Mouse (Mus musculus): ENCODE results near the gene Fars2. TPM values are rescaled to one million over a fixed set of nuclear protein-coding genes. Genes with fewer than 3 reads are reported as not detected.

Gene Fars2
- total RNA-seq (2021), result 10 to 100 TPM; 33.7 to 42.4 TPM
- long read RNA-seq, experiment 1, transcript Fars2-201 (7 exons, 2,125 nt), result major isoform, 26 of 29 reads
- long read RNA-seq, experiment 1, partial matches to known transcripts, result 0 of 29 reads
- long read RNA-seq, experiment 1, other reads (novel, unspliced or antisense), result 2 of 29 reads
- long read RNA-seq, experiment 2, transcript Fars2-201 (7 exons, 2,125 nt), result major isoform, 26 of 34 reads
- long read RNA-seq, experiment 2, partial matches to known transcripts, result 1 of 34 reads
- long read RNA-seq, experiment 2, other reads (novel, unspliced or antisense), result 4 of 34 reads

DNA sequence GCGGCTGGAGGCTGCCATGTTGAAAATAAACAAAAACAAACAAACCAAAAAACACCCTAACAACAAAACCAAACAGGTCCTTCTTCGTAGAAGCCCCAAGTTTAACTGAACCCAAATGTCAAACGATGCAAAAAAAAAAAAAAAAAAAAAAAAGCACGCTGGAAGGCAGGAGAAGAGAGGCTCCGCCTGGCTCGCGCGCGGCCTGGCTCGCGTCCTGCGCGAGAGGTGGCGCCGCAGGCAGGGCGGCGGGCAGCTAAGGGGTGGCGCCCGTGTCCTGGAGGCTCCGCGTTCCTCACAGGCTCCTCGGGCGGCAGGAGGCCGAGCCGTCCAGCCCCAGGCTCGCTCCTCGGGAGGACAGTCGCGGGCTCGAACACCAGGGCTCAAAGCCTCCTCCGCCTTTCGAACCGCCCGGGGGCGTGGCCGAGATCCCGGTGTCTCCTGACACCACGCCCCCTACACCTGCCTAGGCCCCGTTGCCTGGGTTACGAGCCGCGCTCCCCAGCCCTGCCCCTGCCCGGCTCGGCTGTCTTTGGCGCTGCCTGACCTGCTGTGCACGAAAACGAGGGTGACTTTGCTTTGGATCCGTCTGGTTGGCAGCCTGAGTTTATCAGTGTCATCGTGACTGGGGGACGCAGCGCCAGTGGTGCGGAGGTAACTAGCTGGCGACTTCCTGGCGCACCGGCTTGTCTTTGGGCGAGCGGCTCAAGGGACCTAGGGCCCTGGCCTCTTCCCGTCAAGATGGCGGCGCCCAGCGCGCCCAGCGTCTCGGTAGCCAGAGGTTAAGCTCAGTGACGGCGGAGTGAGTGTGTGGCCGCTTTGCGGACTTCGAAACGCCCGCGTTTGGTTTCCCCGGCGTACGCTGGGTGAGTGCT lies at the start of gene Fars2, which contains the start of gene Lyrm4:
TSS of gene Fars2 (plus strand) at position 270 of the 872 bp plus-strand sequence.
TSS of gene Lyrm4 (minus strand) at position 384 of the 872 bp plus-strand sequence.
- peak; percentile 93 to 95 for DNase-seq (ENCODE audit: low spot score in 2 of 2)
- Histone ChIP-seq H3K27ac (peak within 1 kb of the TSS; percentile 99), H3K4me3 (peak within 1 kb of the TSS; percentile 90)
- TF ChIP-seq CTCF (conservative IDR thresholded peaks at IDR 0.05), result peak; percentile 33

DNA sequence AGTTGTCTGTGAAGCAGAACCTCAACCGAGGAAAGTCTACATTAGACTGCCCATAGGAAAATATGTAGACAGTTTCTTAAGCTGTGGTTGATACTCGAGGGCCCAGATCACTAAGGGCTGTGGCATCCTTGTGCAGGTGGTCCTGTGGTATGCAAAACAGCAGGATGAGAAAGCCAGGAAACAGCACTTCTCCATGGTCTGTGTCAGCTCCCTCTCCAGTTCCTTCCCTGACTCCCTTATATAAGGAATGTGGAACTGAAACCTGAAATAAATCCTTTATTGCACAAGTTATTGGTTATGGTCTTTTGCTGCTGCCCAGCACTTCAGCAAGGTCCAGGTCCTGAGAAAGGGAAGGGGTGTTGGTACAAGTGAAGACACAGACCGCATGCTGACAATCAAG lies 42.7 kb upstream of the Fars2 start:
- TF ChIP-seq CTCF (conservative IDR thresholded peaks at IDR 0.05), result no peak
- no peak overlapping the region for H3K27ac ChIP-seq
- no peak overlapping the region for H3K4me3 ChIP-seq
- DNase-seq (ENCODE audit: low spot score in 2 of 2), result no peak

DNA sequence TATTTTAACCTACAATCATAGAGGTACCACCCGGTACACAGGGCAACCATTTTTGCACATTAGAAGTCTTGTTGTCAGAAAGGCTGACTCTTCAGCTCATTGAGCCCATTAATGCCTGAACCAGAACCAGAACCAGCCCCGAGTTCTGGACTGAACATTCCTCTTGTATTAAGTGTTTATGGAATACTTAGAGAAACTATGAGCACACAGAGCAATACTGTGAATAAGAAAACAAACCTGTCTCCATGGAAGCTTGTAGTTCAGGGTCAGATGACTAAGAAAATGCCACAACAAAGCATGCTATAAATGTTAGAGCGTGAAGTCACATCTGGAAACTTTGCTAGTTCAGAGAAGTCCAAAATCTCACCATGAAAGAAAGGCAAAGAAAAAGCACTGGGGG lies 35.6 kb upstream of the Fars2 start:
- Histone ChIP-seq H3K4me3 (no peak overlapping the region), H3K27ac (no peak overlapping the region)
- TF ChIP-seq CTCF (conservative IDR thresholded peaks at IDR 0.05), result no peak
- DNase-seq (ENCODE audit: low spot score in 2 of 2), result no peak

DNA sequence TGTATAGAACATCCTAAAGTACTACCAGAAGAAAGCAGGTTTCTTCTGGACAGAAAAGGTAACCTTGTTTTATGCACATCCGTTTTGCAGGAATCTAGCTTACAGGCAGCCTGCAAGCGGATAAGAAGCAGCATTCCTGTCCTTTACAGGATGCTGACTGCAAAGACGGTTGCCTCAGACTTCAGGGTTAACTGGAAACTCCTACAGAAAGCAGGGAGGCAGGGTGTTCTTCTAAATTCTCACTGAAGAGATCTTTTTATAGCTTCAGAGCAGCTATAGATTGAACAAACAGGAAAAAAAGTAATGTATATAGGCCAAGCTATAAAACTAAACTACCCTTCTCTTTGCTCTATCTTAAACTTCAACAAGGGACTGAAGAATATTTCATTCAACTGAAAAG lies 32.5 kb upstream of the Fars2 start:
- no peak for TF ChIP-seq CTCF (conservative IDR thresholded peaks at IDR 0.05)
- DNase-seq (ENCODE audit: low spot score in 2 of 2), result no peak
- no peak overlapping the region for H3K4me3 ChIP-seq
- H3K27ac ChIP-seq, result no peak overlapping the region

DNA sequence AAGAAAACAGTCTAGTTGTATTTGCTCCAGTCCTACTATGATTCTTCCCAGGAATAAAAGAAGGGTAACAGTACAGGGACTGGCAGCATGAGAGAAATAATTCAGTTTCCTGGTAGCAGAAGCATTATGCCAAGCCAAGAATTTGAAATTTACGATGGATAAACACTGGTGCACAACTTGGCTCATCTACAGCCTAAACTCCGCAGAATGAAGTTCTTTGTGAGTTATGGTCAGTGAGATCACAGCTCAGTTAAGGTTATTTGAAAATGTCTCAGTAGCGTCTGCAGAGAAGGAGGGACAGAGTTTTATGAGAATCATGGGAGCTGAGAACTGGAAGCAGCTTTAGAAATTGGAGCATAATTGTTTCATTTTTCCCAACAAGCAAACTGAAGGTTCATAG lies 31.2 kb upstream of the Fars2 start:
- H3K27ac ChIP-seq, result no peak overlapping the region
- DNase-seq (ENCODE audit: low spot score in 2 of 2), result no peak
- no peak overlapping the region for H3K4me3 ChIP-seq
- no peak for TF ChIP-seq CTCF (conservative IDR thresholded peaks at IDR 0.05)

DNA sequence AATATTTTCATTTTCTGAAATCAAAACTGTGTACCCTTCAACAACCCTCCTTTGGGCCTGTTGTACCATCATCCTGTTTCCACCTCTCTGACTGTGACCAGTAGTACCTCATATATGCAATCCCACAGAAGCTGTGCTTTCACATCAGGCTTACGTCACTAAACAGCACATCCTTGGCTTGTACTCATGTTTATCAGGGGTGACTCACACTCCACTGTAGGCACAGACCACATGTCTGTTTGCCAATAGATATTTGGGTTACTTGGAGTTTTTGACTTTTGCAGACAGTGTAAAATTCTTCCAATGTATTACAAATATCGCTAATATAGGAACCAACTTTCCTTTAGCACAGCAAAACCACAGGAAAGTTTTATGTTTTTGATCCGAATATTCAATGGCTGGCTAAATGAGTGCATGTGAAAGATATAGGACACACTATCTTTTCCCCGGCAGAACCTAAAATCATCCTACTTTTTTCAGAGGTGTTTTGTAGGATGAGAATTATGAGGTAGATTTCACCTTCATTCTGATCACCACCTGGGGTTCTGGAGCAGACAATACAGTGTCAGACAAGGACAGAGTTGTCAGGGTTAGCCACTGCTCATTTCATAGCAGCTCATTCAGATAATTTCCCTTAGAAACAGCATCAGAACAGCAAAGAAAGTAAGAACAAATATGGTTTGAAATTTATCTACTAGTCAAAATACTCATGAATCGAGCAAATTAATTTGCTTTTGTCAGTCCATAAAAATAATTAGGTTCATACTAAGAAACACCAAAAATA lies 30.4 kb upstream of the Fars2 start:
- Histone ChIP-seq H3K27ac (no peak overlapping the region), H3K4me3 (no peak overlapping the region)
- TF ChIP-seq CTCF (conservative IDR thresholded peaks at IDR 0.05), result no peak
- DNase-seq (ENCODE audit: low spot score in 2 of 2), result peak in 1 of 2 experiments; percentile 8

DNA sequence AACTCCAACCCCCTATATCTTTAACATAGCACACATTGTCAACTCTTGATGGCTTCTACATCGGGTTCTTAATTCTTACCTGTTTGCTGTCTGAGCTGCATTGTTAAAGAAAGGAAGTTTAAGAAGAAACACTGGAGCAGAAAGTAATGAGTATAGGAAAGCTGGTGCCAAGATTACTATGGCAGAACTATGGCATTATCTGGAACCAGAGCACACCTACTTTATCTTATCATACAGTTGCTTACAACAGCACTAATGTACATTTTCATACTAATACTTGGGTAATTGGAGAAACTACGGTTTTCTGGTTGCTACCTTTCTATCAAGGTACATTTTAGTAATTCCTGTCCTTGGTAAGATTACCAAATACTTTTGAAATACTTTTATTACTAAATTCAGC lies 29.8 kb upstream of the Fars2 start:
- no peak overlapping the region for H3K4me3 ChIP-seq
- TF ChIP-seq CTCF (conservative IDR thresholded peaks at IDR 0.05), result no peak
- no peak for DNase-seq (ENCODE audit: low spot score in 2 of 2)
- H3K27ac ChIP-seq, result no peak overlapping the region

DNA sequence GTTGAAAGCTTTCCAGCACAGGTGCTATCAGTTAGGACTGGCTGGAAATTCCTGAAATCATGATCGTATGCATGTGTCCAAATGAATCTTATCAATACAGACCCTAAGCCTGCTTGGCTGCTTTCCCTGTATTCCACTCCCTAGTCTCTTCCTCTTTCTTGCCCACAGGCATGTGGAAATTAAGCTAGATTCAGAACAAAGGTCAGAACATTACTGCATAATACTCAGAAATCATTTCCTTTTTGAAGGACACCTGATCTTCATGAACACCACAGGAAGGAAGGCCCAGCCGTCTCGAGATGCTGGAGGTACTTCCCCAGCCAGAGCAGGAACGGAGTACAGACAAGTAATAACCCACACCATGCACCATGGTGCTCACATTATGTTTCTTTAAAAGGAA lies 29.0 kb upstream of the Fars2 start:
- no peak for DNase-seq (ENCODE audit: low spot score in 2 of 2)
- Histone ChIP-seq H3K27ac (no peak overlapping the region), H3K4me3 (no peak overlapping the region)
- TF ChIP-seq CTCF (conservative IDR thresholded peaks at IDR 0.05), result no peak

- TF ChIP-seq CTCF (conservative IDR thresholded peaks at IDR 0.05), result no peak
- Histone ChIP-seq H3K27ac (no peak overlapping the region), H3K4me3 (no peak overlapping the region)
- DNase-seq (ENCODE audit: low spot score in 2 of 2), result no peak
These were observed 20.4 kb upstream of the Fars2 start for GRCm38 (mm10) chr13:36096684-36097383.

DNA sequence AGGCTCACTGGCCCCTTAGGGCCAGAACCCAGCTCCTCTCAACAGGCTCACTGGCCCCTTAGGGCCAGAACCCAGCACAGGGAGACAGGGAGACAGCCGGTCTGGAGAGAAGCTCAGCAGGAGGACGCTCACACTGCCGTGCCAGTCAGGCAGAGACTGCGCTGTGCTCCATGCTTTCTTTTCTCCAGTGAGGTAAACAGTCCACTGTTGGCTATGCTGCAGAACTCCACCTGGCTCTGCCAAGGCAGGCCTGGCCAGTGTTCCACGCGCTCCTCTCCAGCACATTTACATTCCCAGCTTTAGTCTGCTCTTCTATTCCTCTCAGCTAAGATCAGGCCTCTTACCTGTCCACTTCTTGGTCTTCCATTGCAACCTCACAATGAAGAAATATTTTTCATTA lies 11.6 kb upstream of the Fars2 start:
- no peak for TF ChIP-seq CTCF (conservative IDR thresholded peaks at IDR 0.05)
- H3K4me3 ChIP-seq, result no peak overlapping the region
- no peak for DNase-seq (ENCODE audit: low spot score in 2 of 2)

DNA sequence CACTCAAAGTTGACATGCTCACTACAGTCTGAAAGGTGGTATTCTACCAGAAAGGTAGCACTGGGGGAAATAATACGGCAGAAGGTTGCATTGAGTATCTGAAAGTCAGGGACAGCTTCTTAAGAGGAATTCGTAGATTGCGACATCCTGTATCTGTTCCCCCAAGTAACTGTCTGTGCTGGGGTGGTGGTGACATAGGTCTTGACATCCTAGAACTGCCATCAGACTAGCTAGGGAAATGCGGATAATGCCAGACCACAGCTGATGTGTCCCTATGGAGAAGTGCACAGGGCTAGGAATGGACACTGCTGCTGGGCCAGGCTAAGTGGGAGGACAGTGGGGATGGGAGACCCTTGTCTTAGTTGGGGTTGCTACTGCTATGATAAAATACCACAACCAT lies 8.7 kb upstream of the Fars2 start:
- Histone ChIP-seq H3K4me3 (no peak overlapping the region), H3K27ac (no peak overlapping the region)
- no peak for DNase-seq (ENCODE audit: low spot score in 2 of 2)
- TF ChIP-seq CTCF (conservative IDR thresholded peaks at IDR 0.05), result no peak

More for the DNA sequence above, 11.6 kb upstream of the Fars2 start:
- H3K27ac ChIP-seq, result no peak overlapping the region

DNA sequence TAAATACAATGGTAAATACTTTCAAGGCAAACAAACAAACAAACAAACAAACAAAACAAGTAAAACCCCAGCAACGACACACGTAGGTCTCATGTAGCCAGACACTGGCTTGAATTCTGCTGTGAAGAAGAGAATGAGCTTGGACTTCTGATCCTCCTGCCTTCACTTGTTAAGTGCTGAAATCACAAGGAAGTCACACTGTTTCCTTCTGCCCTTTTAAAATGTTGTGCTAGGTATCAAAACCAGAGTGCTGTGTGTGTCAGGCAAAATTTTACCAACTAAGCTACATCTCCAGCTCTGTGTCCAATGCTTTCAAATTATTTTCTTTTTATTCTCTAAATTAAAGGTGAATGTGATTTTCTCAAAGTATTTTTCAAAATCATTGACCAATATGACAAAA lies 5.9 kb upstream of the Fars2 start:
- no peak for DNase-seq (ENCODE audit: low spot score in 2 of 2)
- no peak overlapping the region for H3K4me3 ChIP-seq
- no peak for TF ChIP-seq CTCF (conservative IDR thresholded peaks at IDR 0.05)
- no peak overlapping the region for H3K27ac ChIP-seq
